Mouse (Mus musculus) spleen, adult 2 months (tissue): ENCODE measurements around the gene Gm49601. TPM values are rescaled to one million over a fixed set of nuclear protein-coding genes. Genes with fewer than 3 reads are reported as not detected.
A peak's percentile ranks its signal among the peaks of the same experiment; 100 is the strongest.

Experiments used
- DNase-seq, 2 experiments: peaks; one replicate each; pipeline versions ENCODE4 v3.0.0 to v3.0.0-alpha.2; 2012 to 2021; ENCODE audit warnings: low spot score in 2 of 2, low read depth in 1 of 2
- H3K27ac ChIP-seq: fragments of 200-500 bp; 2 replicates; pipeline ENCODE4 v1.5.1; 2012; ENCODE audit warnings: low read length, inconsistent platforms; ENCODE audit not compliant: insufficient read depth
- H3K27me3 ChIP-seq: fragments of 200-500 bp; 2 replicates; pipeline ENCODE4 v1.6.1; 2012; ENCODE audit warnings: mild to moderate bottlenecking, moderate library complexity, low read length, inconsistent platforms; ENCODE audit not compliant: control insufficient read depth, insufficient read depth
- H3K36me3 ChIP-seq: fragments of 200-500 bp; 2 replicates; pipeline ENCODE4 v1.6.1; 2012; ENCODE audit warnings: mild to moderate bottlenecking, low read length, inconsistent platforms; ENCODE audit not compliant: control insufficient read depth, insufficient read depth
- H3K4me1 ChIP-seq: fragments of 200-500 bp; 2 replicates; pipeline ENCODE4 v1.6.1; 2011; ENCODE audit warnings: inconsistent platforms; ENCODE audit not compliant: control insufficient read depth, insufficient read depth, insufficient read length
- H3K4me3 ChIP-seq: fragments of 200-500 bp; 2 replicates; pipeline ENCODE4 v1.5.1; 2011; ENCODE audit warnings: mild to moderate bottlenecking, inconsistent platforms; ENCODE audit not compliant: insufficient read depth, insufficient read length; ENCODE audit errors: extremely low read depth
- CTCF ChIP-seq: fragments of 200-500 bp; IDR thresholded peaks from 2 replicates; pipeline ENCODE4 v1.5.1; 2011; ENCODE audit warnings: mild to moderate bottlenecking, inconsistent platforms; ENCODE audit not compliant: insufficient read depth, insufficient read length, insufficient replicate concordance; ENCODE audit errors: extremely low read depth
- POLR2A ChIP-seq: fragments of 200-500 bp; IDR thresholded peaks from 2 replicates; pipeline ENCODE4 v1.6.1; 2011; ENCODE audit warnings: low read depth, low read length, inconsistent platforms
- WGBS: fragments of 180-500 bp; shearing (Covaris S2); methylation state at CpG from one replicate; pipeline ENCODE4 v1.1.7; 2018; 5-methylcytosine and 5-hydroxymethylcytosine counted together
- polyA plus RNA-seq: library from polyadenylated mRNA; depleted of rRNA; stranded (reverse); fragments of >200 nt; gene quantifications from 2 replicates; pipeline ENCODE4 v1.2.3, GENCODE M21; 2012

Gm49601 gene
- polyA plus RNA-seq, 1 experiment, result 0.71 TPM

DNA sequence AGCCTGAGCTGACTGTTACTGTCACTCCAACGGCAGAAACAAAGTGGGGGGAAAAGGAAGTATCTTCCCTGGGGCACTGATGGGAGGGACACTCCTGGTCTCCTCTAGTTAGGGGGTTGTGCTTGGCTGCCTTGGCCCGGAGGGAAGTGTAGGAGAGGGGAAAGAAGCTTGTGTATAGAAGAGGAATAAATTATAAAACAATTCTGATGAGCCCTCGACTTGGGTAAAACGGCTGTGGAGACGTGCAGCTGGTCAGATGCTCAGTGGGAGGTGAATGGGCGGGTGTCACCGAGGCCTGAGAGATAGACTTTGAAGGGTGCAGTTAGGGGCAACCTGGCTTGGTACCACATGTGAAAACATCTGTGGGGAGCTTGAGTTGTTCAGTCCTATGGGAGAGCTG lies 4.9 kb upstream of the Gm49601 start:
- Histone ChIP-seq H3K4me3 (no peak overlapping the region), H3K36me3 (no peaks in the 10 kb centered on the region), H3K27ac (no peak overlapping the region), H3K4me1 (peaks cover 2% of the 10 kb centered on the region; the same call in 1 of the 2 replicates), H3K27me3 (peaks cover 12% of the 10 kb centered on the region)
- WGBS, result 57% methylated on average over 7 of the region's 7 CpGs
- DNase-seq, result no peak
- TF ChIP-seq POLR2A (no peak), CTCF (no peak)

DNA sequence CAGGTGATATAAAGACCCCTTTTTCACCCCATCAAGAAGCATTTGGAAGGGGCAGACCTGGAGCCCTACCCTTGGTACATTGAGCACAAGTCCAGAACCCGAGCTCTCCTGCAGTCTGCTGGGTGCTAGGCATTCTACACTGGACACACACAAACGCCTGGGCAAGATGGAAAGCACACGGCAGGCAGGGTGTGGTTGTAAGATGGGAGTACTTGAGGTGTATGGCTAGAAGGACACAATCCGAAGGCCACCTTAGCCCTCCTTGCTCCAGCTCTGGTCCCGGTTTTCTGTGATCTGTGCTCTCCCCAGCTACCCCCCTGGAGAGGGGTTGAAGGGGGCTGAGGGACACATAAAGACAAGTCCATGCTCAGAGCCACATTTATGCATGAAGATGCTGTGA lies 4.1 kb upstream of the Gm49601 start:
- no peaks in the 10 kb centered on the region for H3K36me3 ChIP-seq
- H3K27ac ChIP-seq, result no peak overlapping the region
- peaks cover 19% of the 10 kb centered on the region for H3K27me3 ChIP-seq
- WGBS, result 58% methylated on average over 5 of the region's 5 CpGs
- TF ChIP-seq POLR2A (no peak), CTCF (no peak)
- peak overlapping the region; percentile 41; the same call in 1 of the 2 replicates for H3K4me3 ChIP-seq
- peaks cover 4% of the 10 kb centered on the region; the same call in 1 of the 2 replicates for H3K4me1 ChIP-seq
- no peak for DNase-seq

DNA sequence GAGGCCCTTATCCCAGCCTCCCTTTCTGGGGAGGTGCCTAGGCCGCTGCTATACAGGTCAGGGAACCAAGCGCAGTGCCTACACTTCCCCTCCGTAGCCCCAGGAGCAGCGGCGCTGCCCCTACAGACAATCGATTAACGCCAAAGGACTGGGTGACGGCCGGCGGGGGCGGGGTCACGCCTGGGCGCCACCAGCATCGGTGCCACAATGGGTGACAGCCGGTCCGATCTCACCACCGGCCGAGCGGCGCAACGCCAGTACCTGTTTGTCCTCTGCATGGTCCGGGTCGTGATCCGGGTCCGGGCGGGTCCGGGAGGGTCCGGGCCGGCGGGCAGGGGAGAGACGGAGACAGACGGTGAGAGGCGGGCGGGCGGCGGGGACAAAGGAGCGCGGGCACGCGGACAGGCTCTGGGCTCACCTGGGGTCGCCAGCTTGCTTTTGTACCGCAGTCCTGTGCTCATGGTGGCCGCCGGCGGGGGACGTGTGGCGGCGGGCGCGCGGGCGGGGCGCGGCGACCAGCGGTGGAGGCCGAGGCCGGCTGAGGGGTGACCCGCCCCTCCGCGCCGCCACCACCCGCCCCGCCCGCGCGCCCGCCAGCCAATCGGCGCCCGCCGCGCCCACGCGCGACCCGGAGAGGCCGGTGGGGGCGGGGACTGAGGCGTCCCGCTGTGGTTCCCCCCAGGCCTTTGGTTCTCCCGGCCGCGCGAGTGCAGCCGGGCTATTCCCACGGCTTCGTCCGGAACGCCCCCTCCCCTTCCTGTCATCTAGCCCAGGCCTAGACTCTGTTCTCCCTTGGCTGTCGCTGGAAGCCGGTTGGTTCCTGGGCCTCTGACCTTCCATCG lies 3.4 kb upstream of the Gm49601 start, which contains the start of gene Sept5:
Sept5 (minus strand) TSS at position 565 of the 842 bp plus-strand sequence.
- H3K27me3 ChIP-seq, result peaks cover 19% of the 10 kb centered on the region
- H3K36me3 ChIP-seq, result no peaks in the 10 kb centered on the region
- peak within 1 kb of the TSS; percentile 65 for H3K4me3 ChIP-seq
- TF ChIP-seq CTCF, result no peak
- no peak within 1 kb of the TSS for H3K27ac ChIP-seq
- 2% methylated on average over 81 of the region's 93 CpGs for WGBS
- H3K4me1 ChIP-seq, result peaks cover 4% of the 10 kb centered on the region; the same call in 1 of the 2 replicates
- no peak for DNase-seq

GRCm38 (mm10) chr16:18628948-18629340 lies 2.7 kb upstream of the Gm49601 start:
- Histone ChIP-seq H3K4me1 (peaks cover 4% of the 10 kb centered on the region; the same call in 1 of the 2 replicates), H3K27ac (no peak overlapping the region), H3K4me3 (no peak overlapping the region), H3K27me3 (peaks cover 19% of the 10 kb centered on the region), H3K36me3 (no peaks in the 10 kb centered on the region)
- no peak for DNase-seq
- TF ChIP-seq POLR2A (no peak), CTCF (no peak)
- 33% methylated on average over 2 of the region's 2 CpGs for WGBS

- no peaks in the 10 kb centered on the region for H3K36me3 ChIP-seq
- no peak for TF ChIP-seq POLR2A
- no peak for TF ChIP-seq CTCF
- DNase-seq, result no peak
- WGBS, result 89% methylated on average over 7 of the region's 7 CpGs
- H3K27me3 ChIP-seq, result peaks cover 19% of the 10 kb centered on the region
- H3K27ac ChIP-seq, result no peak overlapping the region
- peaks cover 4% of the 10 kb centered on the region; the same call in 1 of the 2 replicates for H3K4me1 ChIP-seq
- no peak overlapping the region for H3K4me3 ChIP-seq
Observed at GRCm38 (mm10) chr16:18628206-18628947, 2.1 kb upstream of the Gm49601 start.

GRCm38 (mm10) chr16:18627163-18627562 lies 936 bp upstream of the Gm49601 start:
- Histone ChIP-seq H3K4me1 (peaks cover 4% of the 10 kb centered on the region; the same call in 1 of the 2 replicates), H3K27me3 (peaks cover 23% of the 10 kb centered on the region)
- WGBS, result 66% methylated on average over 3 of the region's 3 CpGs

More at GRCm38 (mm10) chr16:18627163-18627562, 936 bp upstream of the Gm49601 start:
- TF ChIP-seq CTCF (no peak), POLR2A (no peak)
- no peak for DNase-seq
- Histone ChIP-seq H3K4me3 (no peak overlapping the region), H3K36me3 (no peaks in the 10 kb centered on the region), H3K27ac (no peak overlapping the region)
